Mouse (Mus musculus) stomach, postnatal 0 days (tissue): Measurements from ENCODE around the gene Hapln1.

Experiments used
- CTCF ChIP-seq: IDR thresholded peaks from 2 replicates; pipeline ENCODE4 v1.5.1; 2016; ENCODE audit warnings: antibody characterized with exemption, low read depth, mild to moderate bottlenecking, moderate library complexity
- EP300 ChIP-seq: optimal IDR thresholded peaks from 2 replicates; pipeline ENCODE3; 2016; ENCODE audit warnings: antibody characterized with exemption

DNA sequence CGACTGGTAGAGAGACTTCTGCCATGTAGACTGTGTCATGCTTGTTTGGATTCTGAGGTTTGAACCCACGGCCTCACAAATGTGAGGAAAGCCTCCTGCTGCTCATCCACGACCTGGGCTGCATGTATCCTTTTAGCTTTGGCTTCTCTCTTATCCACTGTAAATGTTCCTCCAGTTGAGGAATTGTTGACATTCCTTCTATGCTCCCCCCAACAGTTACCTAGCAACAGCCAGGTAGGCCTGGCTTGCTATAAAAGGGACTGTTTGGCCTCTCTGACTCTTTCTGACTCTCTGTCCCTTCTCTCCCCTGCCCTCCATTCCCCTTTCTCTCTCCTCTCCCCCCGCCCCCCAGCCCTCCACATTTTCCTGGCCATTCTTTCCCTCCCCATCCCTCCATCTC lies 9.9 kb downstream of the Hapln1 start:
- TF ChIP-seq CTCF: no peak
- no peak for TF ChIP-seq EP300
